Mouse (Mus musculus) cerebellum, adult 9-10 months (tissue): Measurements from ENCODE around the gene Necab3.

Experiments
- DNase-seq: peaks from one replicate; pipeline ENCODE4 v3.0.0; 2022

The Necab3 gene

GRCm38 (mm10) chr2:154571266-154571665 is 12.6 kb upstream of the Necab3 start:
- DNase-seq = no peak

GRCm38 (mm10) chr2:154570666-154571065 is 12.0 kb upstream of the Necab3 start:
- DNase-seq = peak; percentile 29

GRCm38 (mm10) chr2:154569836-154570286 is 11.2 kb upstream of the Necab3 start, which contains the start of gene E2f1:
E2f1 (minus strand) TSS chr2:154569892.
- peak; percentile 84 for DNase-seq

GRCm38 (mm10) chr2:154569071-154569748 is 10.5 kb upstream of the Necab3 start:
- no peak for DNase-seq

- no peak for DNase-seq
Measured at GRCm38 (mm10) chr2:154568329-154569070, 9.8 kb upstream of the Necab3 start.

GRCm38 (mm10) chr2:154567766-154568165 is 9.1 kb upstream of the Necab3 start:
- no peak for DNase-seq

GRCm38 (mm10) chr2:154566641-154567040 is 8.0 kb upstream of the Necab3 start:
- no peak for DNase-seq

- peak; percentile 94 for DNase-seq
Measured at GRCm38 (mm10) chr2:154565562-154565961, 6.9 kb upstream of the Necab3 start.

- DNase-seq = no peak
Measured at GRCm38 (mm10) chr2:154563612-154564170, 5.0 kb upstream of the Necab3 start.

GRCm38 (mm10) chr2:154557184-154557832 is 1.4 kb downstream of the Necab3 start:
- no peak for DNase-seq

GRCm38 (mm10) chr2:154555235-154555634 is 3.5 kb downstream of the Necab3 start:
- no peak for DNase-seq

- DNase-seq = peak; percentile 88
Measured at GRCm38 (mm10) chr2:154552424-154552907, 6.2 kb downstream of the Necab3 start.

GRCm38 (mm10) chr2:154551927-154552326 is 6.8 kb downstream of the Necab3 start:
- no peak for DNase-seq

- peak; percentile 26 for DNase-seq
Measured at GRCm38 (mm10) chr2:154551476-154551875, 7.2 kb downstream of the Necab3 start, which contains the start of gene Actl10. Actl10 (plus strand) TSS chr2:154551776.

GRCm38 (mm10) chr2:154550937-154551336 is 7.8 kb downstream of the Necab3 start:
- DNase-seq = peak; percentile 16

GRCm38 (mm10) chr2:154549886-154550189 is 8.9 kb downstream of the Necab3 start:
- DNase-seq = no peak

- peak; percentile 19 for DNase-seq
Measured at GRCm38 (mm10) chr2:154549127-154549885, 9.4 kb downstream of the Necab3 start.

- peak; percentile 17 for DNase-seq
Measured at GRCm38 (mm10) chr2:154548688-154549087, 10.0 kb downstream of the Necab3 start.

GRCm38 (mm10) chr2:154546711-154547110 is 12.0 kb downstream of the Necab3 start, which contains the start of gene 1700003F12Rik:
1700003F12Rik (plus strand) TSS chr2:154547085.
- peak; percentile 26 for DNase-seq

- DNase-seq = peak; percentile 99
Measured at GRCm38 (mm10) chr2:154543567-154544347, 14.9 kb downstream of the Necab3 start.

- peak; percentile 33 for DNase-seq
Measured at GRCm38 (mm10) chr2:154541630-154542029, 17.1 kb downstream of the Necab3 start.
